Mouse (Mus musculus): ENCODE measurements around the gene Slc18a3. TPM values are rescaled to one million over a fixed set of nuclear protein-coding genes. Genes with fewer than 3 reads are reported as not detected.

Slc18a3 gene
- polyA plus RNA-seq, 1 experiment from 2014 or later: 12.0 TPM

DNA sequence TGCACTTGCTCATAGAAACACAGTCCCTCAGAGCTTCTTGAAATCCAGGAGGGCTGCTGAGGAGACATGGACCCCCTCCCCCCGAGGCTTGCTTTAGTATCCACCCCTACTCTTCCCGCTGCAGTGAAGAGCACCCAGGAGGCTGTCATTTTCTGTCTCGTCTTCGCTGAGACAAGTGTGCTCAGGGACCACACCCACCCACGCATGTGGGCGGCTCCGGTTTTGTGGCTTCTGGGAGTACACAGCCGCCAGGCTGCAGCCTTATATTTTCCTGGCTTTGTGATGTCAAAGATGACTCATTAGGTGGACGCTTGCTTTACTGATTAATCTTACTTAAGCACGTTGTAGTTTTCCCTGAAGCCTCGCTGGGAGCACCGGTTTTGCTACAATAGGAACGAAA, 27.9 kb upstream of the Slc18a3 start:
- H3K4me1 ChIP-seq (replicated peaks): 0 out of 2 replicates have a peak, but pooled peaks cover 4% of the 10 kb centered on the region
- H3K27me3 ChIP-seq (ENCODE audit: insufficient read depth, poor library complexity, severe bottlenecking): peaks cover 9% of the 10 kb centered on the region
- H3K27ac ChIP-seq: no peak overlapping the region
- 24% methylated on average over 13 of the region's 13 CpGs for WGBS
- DNase-seq (ENCODE audit: low spot score): no peak
- no peaks in the 10 kb centered on the region for H3K36me3 ChIP-seq
- H3K4me3 ChIP-seq: peak overlapping the region; percentile 31
- H3K9me3 ChIP-seq: no peaks in the 10 kb centered on the region

DNA sequence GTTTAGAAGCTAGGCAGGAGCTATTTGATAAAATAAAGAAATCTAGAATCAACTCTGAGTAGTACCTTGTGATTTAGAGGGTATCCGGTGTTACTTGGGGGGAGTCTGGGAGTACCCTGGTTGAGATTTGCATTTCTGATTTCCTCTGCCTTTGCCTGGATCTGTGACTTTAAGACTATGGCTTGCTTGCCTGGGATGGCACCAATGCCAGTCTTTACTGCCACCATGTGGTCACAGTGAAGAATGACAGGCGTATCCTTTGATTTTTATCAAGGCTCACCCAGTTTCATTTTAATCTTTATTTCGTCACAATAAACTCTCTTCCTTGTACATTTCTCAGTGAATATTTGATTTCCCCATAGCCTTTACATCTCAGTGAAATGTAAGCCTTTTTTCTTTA, 17.4 kb upstream of the Slc18a3 start:
- H3K27ac ChIP-seq: no peak overlapping the region
- DNase-seq (ENCODE audit: low spot score): no peak
- H3K27me3 ChIP-seq (ENCODE audit: insufficient read depth, poor library complexity, severe bottlenecking): no peaks in the 10 kb centered on the region
- no peaks in the 10 kb centered on the region for H3K9me3 ChIP-seq
- no peak overlapping the region for H3K4me3 ChIP-seq
- no peaks in the 10 kb centered on the region for H3K4me1 ChIP-seq (replicated peaks)
- no peaks in the 10 kb centered on the region for H3K36me3 ChIP-seq
- WGBS: 13% methylated on average over 3 of the region's 3 CpGs

DNA sequence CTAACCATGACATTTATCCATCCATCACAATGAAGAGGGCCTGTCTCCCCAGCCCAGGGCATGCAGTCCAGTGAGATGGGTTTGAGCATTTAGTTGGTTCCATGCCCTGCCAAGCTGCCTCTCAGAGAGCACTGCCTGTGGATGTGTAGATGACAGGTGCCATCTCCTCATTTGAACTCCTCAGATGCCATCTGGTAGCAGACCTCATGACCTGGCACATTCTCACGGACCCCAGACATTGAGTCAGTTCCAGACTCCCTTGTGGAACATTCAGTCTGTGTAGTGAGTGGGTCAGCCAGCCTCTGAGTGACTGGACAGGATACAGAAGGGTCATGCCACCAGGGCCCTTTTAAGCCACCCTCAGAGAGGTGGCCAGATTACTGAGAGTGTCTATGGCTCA, 12.9 kb upstream of the Slc18a3 start:
- H3K4me3 ChIP-seq: no peak overlapping the region
- H3K27me3 ChIP-seq (ENCODE audit: insufficient read depth, poor library complexity, severe bottlenecking): no peaks in the 10 kb centered on the region
- DNase-seq (ENCODE audit: low spot score): no peak
- no peaks in the 10 kb centered on the region for H3K4me1 ChIP-seq (replicated peaks)
- no peaks in the 10 kb centered on the region for H3K9me3 ChIP-seq
- no peak overlapping the region for H3K27ac ChIP-seq
- H3K36me3 ChIP-seq: no peaks in the 10 kb centered on the region
- 73% methylated on average over 1 of the region's 1 CpGs for WGBS

DNA sequence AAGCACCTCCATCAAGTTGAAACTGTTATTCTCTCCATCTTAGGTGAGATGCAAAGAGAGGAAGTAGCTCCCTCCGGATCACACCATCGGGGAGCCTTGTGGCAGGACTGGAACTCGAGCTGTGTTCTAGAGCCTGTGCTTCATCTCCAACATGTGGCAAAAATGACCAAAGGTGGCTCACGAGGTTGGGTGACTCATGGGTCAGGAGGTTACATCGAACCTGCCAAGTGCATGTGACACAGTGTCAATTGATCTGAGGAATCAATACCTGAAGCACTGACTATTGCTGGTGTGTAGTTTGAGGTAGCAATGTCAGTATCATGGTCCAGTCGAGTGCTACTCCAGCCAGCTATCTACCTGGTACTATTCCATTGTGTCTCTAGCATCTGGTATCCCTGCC, 11.9 kb upstream of the Slc18a3 start:
- 80% methylated on average over 6 of the region's 6 CpGs for WGBS
- Histone ChIP-seq H3K36me3 (no peaks in the 10 kb centered on the region), H3K27ac (no peak overlapping the region), H3K4me1 (replicated peaks) (no peaks in the 10 kb centered on the region), H3K9me3 (no peaks in the 10 kb centered on the region), H3K27me3 (ENCODE audit: insufficient read depth, poor library complexity, severe bottlenecking) (no peaks in the 10 kb centered on the region), H3K4me3 (no peak overlapping the region)
- no peak for DNase-seq (ENCODE audit: low spot score)

DNA sequence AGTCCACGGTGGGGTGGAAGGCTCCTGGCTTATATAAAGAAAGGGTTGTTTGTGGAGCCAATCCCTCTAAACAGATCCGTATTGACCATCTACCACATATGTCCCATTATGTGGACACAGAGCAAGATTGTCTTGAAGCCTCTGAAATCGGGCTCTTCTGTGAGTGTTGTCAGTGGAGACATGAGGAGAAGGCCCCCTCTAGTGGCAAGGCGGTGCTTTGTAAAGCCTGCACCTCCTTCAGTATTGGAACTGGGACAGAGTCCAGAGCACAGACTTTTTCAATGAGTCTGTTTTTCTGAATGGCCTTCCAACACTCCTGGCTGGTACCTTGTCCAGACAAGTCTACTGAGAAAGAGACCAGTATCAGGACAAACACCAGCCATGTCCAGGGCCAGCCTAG, 8.3 kb upstream of the Slc18a3 start:
- peaks cover 8% of the 10 kb centered on the region; the same call in 1 of the 2 replicates for H3K27me3 ChIP-seq (ENCODE audit: insufficient read depth, poor library complexity, severe bottlenecking)
- no peak overlapping the region for H3K27ac ChIP-seq
- no peaks in the 10 kb centered on the region for H3K36me3 ChIP-seq
- WGBS: 13% methylated on average over 4 of the region's 4 CpGs
- DNase-seq (ENCODE audit: low spot score): peak; percentile 63
- H3K4me3 ChIP-seq: no peak overlapping the region
- H3K4me1 ChIP-seq (replicated peaks): no peaks in the 10 kb centered on the region
- H3K9me3 ChIP-seq: no peaks in the 10 kb centered on the region

DNA sequence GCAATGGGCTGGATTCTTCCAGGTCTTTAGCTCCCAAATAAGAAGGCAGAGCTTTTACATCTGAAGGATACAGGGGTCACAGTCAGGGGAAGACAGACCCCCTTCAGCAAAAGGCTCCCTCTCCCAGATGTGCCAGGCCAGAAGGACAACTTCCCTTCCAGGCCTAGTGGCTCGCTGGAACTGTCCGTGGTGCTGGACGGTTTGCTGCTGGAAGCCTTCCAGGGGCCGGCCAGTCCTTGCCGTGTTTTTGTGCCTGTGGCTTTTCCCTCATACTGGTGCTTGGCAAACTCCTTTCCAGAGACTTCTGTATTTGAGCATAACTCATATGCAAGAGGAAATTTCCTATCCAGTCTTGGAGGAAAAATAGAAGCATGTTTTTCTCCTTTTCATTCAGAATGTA, 3.0 kb upstream of the Slc18a3 start:
- 10% methylated on average over 5 of the region's 5 CpGs for whole genome bisulfite sequencing
- no peaks in the 10 kb centered on the region for H3K36me3 ChIP-seq
- H3K9me3 ChIP-seq: no peaks in the 10 kb centered on the region
- H3K4me3 ChIP-seq: no peak overlapping the region
- H3K4me1 ChIP-seq (replicated peaks): peaks cover 26% of the 10 kb centered on the region
- no peak overlapping the region for H3K27ac ChIP-seq
- peak; percentile 58 for DNase-seq (ENCODE audit: low spot score)
- peaks cover 62% of the 10 kb centered on the region for H3K27me3 ChIP-seq (ENCODE audit: insufficient read depth, poor library complexity, severe bottlenecking)

DNA sequence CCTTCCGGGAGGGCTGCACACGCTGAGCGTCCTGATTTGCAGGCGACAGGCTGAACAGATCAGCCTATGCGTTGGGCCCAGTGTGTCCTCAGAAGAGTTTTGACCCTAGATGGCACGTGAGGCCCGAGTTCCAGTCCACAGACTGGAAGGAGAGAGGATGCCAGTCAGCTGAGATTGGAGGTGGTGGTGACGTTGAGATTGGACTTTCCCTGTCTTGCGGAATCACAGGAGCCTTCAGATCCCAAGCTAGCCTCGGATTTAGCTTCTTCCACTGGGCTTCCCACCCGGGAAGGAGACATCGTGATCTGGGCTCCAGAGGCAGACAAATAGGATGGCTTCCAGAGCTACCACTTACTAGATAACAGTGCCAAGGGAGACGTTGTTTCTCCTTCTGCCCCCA, 1.2 kb upstream of the Slc18a3 start, which contains the start of gene Chat:
Gene Chat, minus strand, starts transcription at position 101 of the 400 bp plus-strand sequence.
- WGBS: 15% methylated on average over 13 of the region's 13 CpGs
- H3K27me3 ChIP-seq (ENCODE audit: insufficient read depth, poor library complexity, severe bottlenecking): peaks cover 79% of the 10 kb centered on the region
- no peaks in the 10 kb centered on the region for H3K36me3 ChIP-seq
- peak within 1 kb of the TSS; percentile 56; the same call in 1 of the 2 replicates for H3K27ac ChIP-seq
- H3K4me3 ChIP-seq: peak within 1 kb of the TSS; percentile 51
- peaks cover 28% of the 10 kb centered on the region for H3K4me1 ChIP-seq (replicated peaks)
- DNase-seq (ENCODE audit: low spot score): no peak
- H3K9me3 ChIP-seq: no peaks in the 10 kb centered on the region

DNA sequence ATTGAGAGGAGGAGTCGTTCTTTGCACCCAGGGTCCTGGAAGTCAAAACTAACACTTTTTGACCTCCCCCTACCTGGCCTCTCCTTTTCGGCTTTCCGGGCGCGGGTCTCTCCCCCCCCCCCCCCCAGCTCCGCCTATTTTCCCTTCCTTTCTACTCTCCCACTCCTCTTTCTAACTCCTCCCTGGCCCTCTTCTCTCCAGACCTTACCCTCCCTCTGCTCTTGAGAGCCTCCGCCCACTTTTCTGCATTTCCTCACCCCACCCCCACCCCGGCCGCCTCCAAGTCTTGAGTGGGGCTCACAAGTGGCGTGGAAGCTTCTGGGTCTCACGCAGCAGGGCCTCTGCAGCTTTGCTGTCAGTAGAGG, 838 bp upstream of the Slc18a3 start:
- Histone ChIP-seq H3K27me3 (ENCODE audit: insufficient read depth, poor library complexity, severe bottlenecking) (peaks cover 83% of the 10 kb centered on the region), H3K36me3 (no peaks in the 10 kb centered on the region), H3K4me3 (peak overlapping the region; percentile 51), H3K4me1 (replicated peaks) (peaks cover 32% of the 10 kb centered on the region), H3K9me3 (no peaks in the 10 kb centered on the region), H3K27ac (peak overlapping the region; percentile 56; the same call in 1 of the 2 replicates)
- WGBS: under 1% methylated on average over 7 of the region's 11 CpGs
- no peak for DNase-seq (ENCODE audit: low spot score)

DNA sequence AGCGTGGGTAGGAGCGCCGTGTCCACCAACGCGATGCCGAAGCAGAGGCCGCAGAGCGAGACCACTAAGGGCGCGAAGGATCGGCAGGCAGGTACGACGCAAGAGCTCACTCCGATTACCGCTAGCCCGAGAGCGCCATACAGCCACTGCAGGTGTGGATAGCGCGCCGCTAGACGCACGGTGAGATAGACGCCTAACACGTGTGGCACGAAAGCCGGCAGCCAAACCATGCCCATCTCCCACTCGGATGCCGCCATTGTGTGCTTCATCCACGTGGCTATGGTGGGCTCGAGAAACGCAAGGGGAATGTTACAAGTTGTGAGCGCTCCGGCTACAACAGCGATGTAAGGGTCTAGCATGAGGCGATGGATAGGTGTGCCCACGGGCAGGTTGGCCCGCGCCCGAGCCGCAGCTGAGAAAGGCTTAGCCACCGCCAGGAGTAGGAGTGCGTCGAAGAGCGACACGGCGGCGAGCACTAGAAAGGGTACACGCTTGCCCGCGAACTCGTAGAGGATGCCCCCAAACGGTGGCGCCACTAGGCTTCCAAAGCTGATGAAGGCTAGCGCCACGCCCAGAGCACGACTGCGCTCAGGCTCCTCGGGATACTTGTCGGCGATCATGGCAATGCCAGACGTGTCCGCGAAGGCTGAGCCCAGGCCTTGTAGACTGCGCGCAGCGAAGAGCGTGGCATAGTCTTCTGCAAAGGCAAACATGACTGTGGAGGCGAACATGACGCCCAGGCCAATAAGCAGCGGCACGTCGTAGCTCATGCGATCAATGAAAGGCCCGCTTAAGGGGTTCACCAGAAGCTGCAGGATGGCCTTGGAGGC, 1.2 kb downstream of the Slc18a3 start:
- WGBS: 4% methylated on average over 74 of the region's 74 CpGs

DNA sequence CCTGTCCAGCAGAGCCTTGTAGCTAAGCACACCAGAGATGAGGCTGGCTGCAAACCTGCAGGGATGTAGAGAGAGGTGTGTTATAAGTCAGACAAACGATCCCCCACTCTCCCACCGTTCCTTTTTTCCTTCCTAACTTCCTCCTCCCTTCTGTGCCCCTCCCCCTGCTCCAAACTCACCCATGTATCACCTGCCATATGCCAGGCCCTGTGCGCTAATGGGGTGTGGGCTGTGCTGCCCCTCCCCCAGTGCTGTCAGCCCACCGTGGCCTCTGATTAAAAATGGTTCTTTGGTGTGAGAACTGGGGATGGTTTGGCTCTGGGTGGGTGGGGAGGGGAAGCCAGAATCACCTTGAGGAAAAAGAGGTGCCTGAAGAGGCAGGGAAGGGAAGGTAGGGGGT, 12.1 kb downstream of the Slc18a3 start:
- DNase-seq (ENCODE audit: low spot score): no peak
- peaks cover 8% of the 10 kb centered on the region for H3K4me1 ChIP-seq (replicated peaks)
- no peaks in the 10 kb centered on the region for H3K9me3 ChIP-seq
- H3K27ac ChIP-seq: no peak overlapping the region
- H3K4me3 ChIP-seq: no peak overlapping the region
- 20% methylated on average over 4 of the region's 4 CpGs for WGBS
- peaks cover 19% of the 10 kb centered on the region for H3K27me3 ChIP-seq (ENCODE audit: insufficient read depth, poor library complexity, severe bottlenecking)
- H3K36me3 ChIP-seq: no peaks in the 10 kb centered on the region

More for the DNA sequence above, 1.2 kb downstream of the Slc18a3 start:
- Histone ChIP-seq H3K4me3 (peak overlapping the region; percentile 51), H3K4me1 (replicated peaks) (peaks cover 34% of the 10 kb centered on the region), H3K9me3 (no peaks in the 10 kb centered on the region), H3K27ac (no peak overlapping the region), H3K36me3 (no peaks in the 10 kb centered on the region), H3K27me3 (ENCODE audit: insufficient read depth, poor library complexity, severe bottlenecking) (peaks cover 100% of the 10 kb centered on the region)
- DNase-seq (ENCODE audit: low spot score): peak; percentile 34

DNA sequence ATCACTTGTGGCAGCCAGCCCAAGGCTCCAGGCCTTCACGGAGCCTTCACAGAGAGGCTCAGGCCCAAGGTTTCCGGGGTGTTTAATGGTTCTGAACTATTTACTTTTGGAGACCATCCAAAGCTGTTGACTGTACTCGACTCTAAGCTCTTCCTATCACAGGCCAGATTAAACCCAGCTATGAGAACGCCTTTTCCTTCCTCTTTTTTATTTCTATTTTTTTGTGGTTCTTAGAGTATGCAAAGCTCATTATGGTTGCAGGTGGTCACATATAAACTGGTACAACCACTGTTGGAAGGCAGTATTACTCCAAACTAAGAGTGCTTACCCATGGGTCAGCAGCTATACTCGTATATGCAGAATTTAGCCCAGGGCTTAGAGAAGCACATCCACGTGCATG, 17.7 kb downstream of the Slc18a3 start:
- Histone ChIP-seq H3K27me3 (ENCODE audit: insufficient read depth, poor library complexity, severe bottlenecking) (peaks cover 4% of the 10 kb centered on the region; the same call in 1 of the 2 replicates), H3K4me1 (replicated peaks) (no peaks in the 10 kb centered on the region), H3K36me3 (no peaks in the 10 kb centered on the region), H3K27ac (no peak overlapping the region), H3K9me3 (no peaks in the 10 kb centered on the region), H3K4me3 (no peak overlapping the region)
- no peak for DNase-seq (ENCODE audit: low spot score)
- WGBS: 87% methylated on average over 6 of the region's 6 CpGs

DNA sequence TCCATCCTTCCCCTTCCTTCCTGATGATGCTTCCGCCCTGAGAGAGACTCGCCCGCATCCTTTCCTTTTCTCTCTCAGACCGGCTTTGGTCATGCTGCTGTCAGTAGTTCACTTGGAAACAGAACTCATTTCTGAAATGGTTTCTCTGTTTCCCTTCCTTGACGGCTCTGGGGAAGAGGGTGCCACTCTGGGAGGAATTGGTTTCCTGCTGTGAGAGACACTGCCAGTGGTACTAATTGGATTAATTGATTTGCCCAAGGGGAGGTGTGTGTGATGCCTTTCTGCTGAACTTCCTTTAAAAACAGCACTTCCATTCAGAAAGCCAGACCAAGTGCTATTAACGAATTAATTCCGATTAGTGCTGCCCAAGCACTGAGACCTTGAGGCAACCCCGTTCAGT, 21.2 kb downstream of the Slc18a3 start:
- peaks cover 4% of the 10 kb centered on the region; the same call in 1 of the 2 replicates for H3K27me3 ChIP-seq (ENCODE audit: insufficient read depth, poor library complexity, severe bottlenecking)
- H3K36me3 ChIP-seq: no peaks in the 10 kb centered on the region
- 21% methylated on average over 8 of the region's 8 CpGs for WGBS
- H3K9me3 ChIP-seq: no peaks in the 10 kb centered on the region
- peaks cover 16% of the 10 kb centered on the region; the same call in 1 of the 2 replicates for H3K4me1 ChIP-seq (replicated peaks)
- no peak for DNase-seq (ENCODE audit: low spot score)
- no peak overlapping the region for H3K27ac ChIP-seq
- no peak overlapping the region for H3K4me3 ChIP-seq

DNA sequence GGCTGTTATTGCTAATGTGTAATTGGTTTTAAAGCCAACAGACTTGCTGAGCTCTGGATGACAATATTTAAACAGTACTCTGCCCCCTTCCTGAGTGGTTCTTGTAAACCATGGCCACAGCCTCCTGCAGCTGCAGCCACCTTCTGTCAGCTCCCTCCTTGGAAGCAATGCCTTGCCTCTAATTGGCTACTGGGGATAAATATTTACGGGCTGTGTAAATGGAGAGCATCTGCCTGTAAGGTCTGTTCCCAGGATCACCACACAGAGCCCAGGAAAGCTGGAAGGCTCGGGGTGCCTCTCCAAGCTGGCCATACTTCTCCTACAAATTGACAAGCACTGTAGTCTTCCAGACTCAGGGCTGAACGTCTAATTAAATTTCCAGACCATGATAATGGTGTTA, 24.9 kb downstream of the Slc18a3 start:
- 46% methylated on average over 3 of the region's 3 CpGs for WGBS
- no peak overlapping the region for H3K27ac ChIP-seq
- DNase-seq (ENCODE audit: low spot score): no peak

More for the DNA sequence above, 24.9 kb downstream of the Slc18a3 start:
- peaks cover 2% of the 10 kb centered on the region; the same call in 1 of the 2 replicates for H3K27me3 ChIP-seq (ENCODE audit: insufficient read depth, poor library complexity, severe bottlenecking)
- no peaks in the 10 kb centered on the region for H3K9me3 ChIP-seq
- no peak overlapping the region for H3K4me3 ChIP-seq
- H3K4me1 ChIP-seq (replicated peaks): peaks cover 21% of the 10 kb centered on the region
- H3K36me3 ChIP-seq: no peaks in the 10 kb centered on the region

All from hindbrain, embryonic 10.5 days (tissue).